Mouse (Mus musculus): ENCODE measurements around the gene Gm39566.

Gene Gm39566

DNA sequence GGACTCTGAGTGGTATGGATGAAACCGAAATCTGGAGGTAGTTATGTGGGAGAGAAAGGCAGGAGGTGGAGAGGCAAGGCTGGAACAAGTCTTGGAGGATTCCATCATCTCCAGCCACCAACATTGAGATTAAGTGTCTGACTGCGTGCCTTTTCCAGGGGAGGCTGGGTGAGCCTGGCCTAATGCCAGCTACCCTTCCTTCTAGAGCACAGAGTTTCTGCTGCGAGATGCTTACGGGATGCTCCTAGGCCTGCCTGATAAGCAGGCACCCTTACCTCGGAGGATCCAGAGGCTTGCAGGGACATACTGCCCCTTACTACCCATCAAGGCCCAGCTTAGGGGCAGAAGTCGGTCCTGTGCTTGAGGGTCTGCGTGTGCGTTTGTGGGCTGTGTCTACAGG, 18.5 kb upstream of the Gm39566 start:
- DNase-seq: no peak

- no peak for DNase-seq
These were observed 13.7 kb upstream of the Gm39566 start for GRCm38 (mm10) chr11:69828832-69829231.

- DNase-seq: no peak
These were observed 8.4 kb upstream of the Gm39566 start for GRCm38 (mm10) chr11:69823456-69823855.

DNA sequence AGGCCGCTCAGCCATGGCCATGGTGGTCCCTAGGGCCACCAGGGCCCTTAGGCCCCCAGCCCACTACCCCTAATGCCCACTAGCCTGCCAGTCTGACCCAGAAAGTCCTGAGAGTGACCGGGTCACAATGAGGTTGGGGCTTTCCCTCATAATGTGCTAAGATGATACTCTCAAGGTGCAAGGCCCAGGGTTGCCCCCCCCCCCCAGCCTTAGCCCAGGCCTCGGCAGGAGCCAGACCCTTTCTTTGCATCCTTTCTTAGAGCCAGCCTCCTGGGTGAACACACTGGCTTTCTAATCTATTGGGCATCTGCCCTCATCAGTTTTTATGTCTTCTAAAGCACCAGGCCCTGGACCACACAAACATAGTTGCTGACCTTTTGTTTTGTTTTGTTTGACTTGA, 7.0 kb upstream of the Gm39566 start, which contains the start of gene Spem1:
Gene Spem1 (minus strand): TSS at position 101 of the 400 bp plus-strand sequence.
- no peak for DNase-seq

DNA sequence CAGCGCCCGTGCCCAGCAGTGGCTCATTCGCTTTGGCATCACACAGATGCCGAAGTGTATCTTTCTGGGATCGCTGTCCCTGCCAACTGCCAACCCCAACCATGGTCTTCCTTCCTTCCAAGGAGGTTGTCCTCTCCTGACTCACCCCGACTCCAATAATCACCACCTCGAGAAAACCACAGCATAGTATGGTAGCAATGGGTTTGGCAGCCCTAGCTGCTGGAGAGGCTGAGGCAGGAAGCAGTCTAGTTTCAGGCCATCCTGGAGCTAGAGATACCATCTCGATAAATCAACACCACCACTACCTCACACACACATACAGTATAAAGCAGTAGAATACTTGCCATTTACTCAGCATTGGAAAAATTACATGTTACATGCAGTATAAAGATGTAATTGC, 3.8 kb upstream of the Gm39566 start:
- DNase-seq: no peak

- DNase-seq: no peak
These were observed 3.3 kb upstream of the Gm39566 start, which contains the start of gene Spem2 for GRCm38 (mm10) chr11:69818365-69818764. TSS of gene Spem2 (minus strand) at chr11:69818465.

- no peak for DNase-seq
These were observed 1.4 kb upstream of the Gm39566 start for GRCm38 (mm10) chr11:69816520-69816919.

DNA sequence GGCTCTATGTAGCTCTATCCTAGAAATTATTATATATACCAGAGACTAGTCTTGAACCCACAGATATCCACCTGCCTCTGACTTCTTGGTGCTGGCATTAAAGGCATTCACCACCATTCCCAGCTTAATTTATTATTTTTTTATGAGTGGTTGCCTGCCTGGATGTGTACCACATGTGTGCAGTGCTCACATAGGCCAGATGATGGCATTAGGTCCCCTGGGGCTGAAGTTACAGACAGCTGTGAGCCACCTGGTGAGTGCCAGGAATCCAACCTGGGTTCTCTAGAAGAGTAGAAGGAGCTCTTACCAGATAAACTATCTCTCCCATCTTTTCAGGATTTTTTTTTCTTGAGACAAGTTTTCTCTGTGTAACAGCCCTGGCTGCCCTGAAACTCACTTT, 4.8 kb downstream of the Gm39566 start:
- DNase-seq: no peak

DNA sequence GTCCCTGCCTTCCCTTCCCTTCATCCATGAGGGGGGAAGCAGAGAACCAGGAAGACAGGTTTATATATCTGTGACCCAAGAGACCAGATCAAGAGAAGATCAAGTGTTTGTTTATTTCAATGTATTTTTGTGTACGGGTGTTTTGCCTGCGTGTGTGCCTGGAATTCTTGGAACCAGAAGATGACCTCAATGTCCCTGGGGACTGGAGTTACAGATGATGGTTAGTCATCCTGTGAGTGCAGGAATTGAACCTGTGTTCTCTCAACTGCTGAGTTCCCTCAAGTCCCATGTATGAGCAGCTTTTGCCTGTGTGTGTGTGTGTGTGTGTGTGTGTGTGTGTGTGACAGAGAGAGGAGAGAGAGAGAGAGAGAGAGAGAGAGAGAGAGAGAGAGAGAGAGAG, 7.5 kb downstream of the Gm39566 start:
- no peak for DNase-seq

DNA sequence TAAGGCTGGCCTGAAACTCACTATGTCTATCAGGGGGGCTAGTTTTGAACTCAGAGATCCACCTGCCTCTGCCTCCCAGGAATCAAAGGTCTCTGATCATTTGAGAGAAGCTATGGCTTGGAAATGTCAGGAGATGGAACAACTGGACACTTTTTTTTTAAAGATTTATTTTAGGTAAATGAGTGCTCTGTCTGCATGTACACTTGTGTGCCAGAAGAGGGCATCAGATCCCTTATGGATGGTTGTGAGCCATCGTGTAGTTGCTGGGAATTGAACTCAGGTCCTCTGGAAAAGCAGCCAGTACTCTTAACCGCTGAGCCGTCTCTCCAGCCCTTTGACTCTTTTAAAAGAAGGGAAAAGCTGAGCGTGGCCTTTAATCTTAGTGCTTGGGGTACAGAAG, 8.7 kb downstream of the Gm39566 start:
- no peak for DNase-seq

GRCm38 (mm10) chr11:69804972-69805909, 9.9 kb downstream of the Gm39566 start, which contains the start of gene Tmem102:
TSS of gene Tmem102 (minus strand) at chr11:69805624.
- no peak for DNase-seq

- DNase-seq: no peak
These were observed 10.5 kb downstream of the Gm39566 start for GRCm38 (mm10) chr11:69804652-69804940.

- DNase-seq: no peak
These were observed 11.1 kb downstream of the Gm39566 start for GRCm38 (mm10) chr11:69803786-69804651.

DNA sequence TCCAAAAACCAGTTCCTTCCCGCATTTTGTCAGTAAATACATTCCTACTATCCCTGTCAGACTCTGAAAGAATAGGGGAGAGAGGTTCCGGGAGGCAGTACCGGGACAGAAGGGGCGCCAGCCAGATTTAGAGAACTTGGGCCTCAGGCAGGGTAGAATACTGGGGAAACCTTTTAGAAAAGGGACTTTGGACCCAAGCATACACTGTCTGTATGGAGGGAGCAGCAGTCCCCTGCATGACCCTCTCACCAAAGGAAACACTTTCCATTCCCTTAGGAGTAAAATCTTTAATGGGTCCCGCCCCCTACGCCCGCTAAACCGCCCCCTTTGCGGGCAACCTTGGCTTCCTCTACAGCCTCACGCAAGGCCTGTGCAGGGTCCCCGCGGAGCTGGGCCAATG, 11.8 kb downstream of the Gm39566 start:
- no peak for DNase-seq

DNA sequence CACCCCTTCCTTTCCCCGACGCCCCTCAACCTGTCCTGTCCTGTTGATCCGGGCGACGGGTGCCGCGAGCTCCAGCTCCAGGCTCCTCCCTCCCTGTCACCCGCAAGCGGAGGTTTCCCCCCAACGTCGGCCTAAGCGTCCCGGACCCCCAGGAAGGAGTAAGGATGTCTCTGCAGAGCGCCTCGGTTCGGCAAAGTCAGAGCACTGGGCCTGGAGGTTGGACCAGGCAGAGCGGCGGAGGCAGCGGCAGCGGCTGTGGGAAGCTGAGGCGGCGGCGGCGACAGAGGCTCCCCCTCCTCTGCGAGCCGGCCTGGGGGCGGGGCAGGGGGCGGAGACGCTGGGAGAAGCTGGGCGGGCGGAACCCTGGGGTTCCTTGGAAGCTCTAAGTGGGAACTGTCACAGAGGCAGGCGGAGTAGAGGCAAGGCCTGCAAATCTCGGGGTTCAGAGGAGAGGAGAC, 12.4 kb downstream of the Gm39566 start:
- no peak for DNase-seq

DNA sequence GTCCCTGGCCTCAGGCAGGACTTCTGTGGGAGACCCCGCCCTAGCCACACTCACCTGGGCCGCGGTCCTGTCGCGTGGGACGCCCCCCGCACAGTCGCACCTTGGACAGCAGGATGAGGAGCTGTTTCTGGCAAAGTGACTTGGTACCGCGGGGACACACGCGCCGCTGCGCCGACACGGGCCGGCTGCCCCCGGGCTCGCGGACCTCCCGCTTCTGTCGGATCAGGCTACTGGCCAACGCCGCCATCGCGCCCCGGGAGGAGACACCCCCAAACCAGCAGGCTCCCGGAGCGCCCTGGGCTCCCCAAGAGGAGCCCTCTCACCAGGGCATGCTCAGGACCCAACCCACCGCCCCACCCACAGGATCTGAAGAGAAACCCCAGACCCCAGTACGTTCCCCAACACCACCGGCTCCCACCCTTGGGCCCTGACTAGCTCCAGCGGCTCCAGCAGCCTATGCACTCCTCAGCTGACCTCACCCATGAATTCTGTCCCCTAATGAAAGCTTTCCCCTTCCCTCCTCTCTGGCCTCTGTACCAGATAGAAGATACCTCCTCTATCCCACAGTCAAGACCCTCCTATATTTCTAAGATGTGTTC, 13.6 kb downstream of the Gm39566 start, which contains the start of gene Fgf11:
Gene Fgf11 (minus strand): TSS at position 479 of the 599 bp plus-strand sequence.
- DNase-seq: no peak

DNA sequence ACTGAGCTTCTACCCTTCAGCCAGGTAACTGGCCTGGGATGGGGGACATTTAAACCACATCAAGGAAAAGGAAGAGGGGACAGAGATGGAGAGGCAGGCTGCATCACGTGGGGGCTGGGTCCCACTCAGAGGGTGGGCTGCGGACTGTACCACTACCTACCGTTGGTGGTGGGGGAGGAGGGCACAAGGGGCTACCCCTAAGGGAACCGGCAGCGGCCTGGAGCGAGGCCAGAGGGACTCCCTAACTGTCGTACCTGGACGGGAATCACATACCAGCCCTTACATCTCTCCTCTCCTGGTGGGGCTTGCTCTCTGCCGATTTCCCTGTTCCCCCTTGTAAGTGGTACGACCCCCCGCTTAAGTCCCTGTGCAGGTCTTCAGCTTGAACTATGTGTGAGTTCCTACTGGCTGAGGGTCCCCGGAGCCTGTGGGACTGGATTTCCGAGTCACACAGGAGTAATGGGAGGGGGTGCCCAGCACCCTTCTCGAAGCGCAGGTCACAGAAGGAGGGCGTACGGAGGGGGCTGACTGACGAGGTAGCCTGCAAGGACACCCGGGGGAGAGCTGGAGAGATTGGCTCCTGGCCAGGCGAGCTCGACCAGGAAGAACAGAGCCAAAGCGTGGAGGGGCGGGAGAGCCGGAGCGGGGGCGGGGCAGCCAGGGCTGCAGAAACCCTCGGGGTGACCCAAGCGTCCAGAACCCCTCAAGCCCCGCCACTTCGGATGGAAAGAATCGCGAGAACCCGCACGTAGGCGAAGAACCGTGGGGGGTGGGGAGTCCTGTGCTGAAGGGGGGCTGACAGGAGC, 14.5 kb downstream of the Gm39566 start:
- DNase-seq: no peak

DNA sequence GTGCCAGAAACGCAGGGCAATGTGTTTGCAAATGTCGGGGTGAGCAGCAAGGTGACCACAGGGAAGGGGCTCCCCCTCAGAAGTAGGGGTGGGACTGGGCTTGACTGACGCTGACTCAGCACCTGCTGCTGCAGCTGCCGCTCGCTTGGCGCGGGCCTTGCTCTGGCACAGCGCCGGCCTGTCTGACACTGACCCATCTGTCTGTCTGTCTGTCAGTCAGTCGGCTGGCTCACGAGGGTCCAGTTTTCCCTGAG, 15.0 kb downstream of the Gm39566 start:
- no peak for DNase-seq

DNA sequence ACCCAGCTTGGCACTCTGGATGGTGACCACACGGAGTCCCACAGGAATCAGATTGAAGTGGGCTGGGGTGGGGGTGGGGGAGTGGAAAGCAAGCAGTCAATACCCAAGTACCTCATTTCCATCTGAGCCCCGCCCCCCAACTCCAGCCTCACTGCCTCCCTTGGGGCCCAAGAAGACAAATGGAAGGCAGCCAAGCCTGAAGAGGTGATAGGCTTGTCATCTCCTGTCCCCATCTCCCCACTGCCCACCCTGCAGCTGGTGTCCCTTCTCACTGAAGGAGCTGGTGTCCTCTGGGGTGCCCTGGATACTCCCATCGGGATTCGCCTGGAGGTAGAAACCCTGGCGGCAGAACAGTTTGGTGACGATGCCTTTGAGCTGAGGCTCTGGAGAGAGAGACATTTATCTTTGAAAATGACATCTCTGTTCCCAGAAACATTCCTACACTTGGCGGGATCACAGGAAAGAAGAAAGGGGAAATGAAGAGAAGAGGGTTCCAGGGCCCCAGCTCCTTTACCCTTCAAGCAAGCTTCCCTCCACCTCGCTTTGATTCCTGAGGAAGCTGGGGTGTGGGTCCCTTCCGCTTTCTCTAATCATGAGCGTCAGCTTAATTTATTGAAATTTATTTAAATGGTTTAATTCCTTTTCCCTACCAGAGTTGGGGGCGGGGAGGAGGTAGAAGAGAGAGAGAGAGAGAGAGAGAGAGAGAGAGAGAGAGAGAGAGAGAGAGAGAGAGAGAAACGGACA, 15.5 kb downstream of the Gm39566 start:
- no peak for DNase-seq

DNA sequence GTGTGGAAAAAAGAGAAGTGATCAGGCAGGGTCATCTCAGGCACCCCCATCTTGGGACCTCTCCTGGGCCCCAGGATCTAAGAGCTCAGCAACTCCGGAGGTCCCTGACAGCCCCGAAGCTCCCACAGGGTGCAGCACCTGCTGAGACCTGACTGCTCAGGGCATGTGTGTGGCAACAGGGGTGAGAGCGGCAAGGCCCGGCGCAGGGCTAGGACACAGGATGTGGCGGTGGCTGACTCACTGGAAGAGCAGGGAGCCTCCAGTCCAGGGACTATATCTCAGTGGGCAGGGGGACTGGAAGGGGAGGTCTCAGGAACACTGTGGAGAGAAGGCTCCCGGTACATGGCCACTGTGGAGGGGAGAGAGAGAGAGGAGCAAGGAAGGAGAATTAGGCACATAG, 17.2 kb downstream of the Gm39566 start:
- no peak for DNase-seq

DNA sequence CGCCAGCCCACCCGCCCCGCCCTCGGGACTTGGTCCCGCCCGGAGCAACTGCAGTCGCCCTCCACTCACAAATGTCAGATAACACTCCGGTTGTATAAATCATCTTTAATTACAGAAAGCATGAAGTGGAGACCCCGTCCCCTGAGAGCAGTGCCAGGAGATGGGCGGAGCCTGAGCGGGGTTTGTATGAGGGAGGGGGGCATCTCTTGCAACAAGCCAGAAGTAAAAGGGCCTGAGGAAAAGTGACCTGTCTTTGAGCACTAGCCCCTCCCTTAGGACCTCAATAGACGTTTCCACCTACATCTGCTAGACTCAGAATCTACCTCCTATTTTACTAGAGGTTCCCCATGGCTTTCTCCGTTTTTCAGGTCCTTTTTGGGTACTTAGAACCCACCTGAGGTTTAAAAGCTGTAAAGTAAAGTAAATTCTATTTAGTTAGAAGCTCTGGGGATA, 19.1 kb downstream of the Gm39566 start:
- no peak for DNase-seq
